Mouse (Mus musculus): Measurements from ENCODE around the gene Miga1. TPM values are rescaled to one million over a fixed set of nuclear protein-coding genes. Genes with fewer than 3 reads are reported as not detected.

Miga1 gene
- total RNA-seq, 2 experiments from 2014 or later = 6.4 to 8.2 TPM

- DNase-seq (ENCODE audit: low spot score) = no peak
Observed at GRCm38 (mm10) chr3:152247708-152248107, 92.5 kb downstream of the Miga1 start.

GRCm38 (mm10) chr3:152245273-152245910, 94.8 kb downstream of the Miga1 start:
- no peak for DNase-seq (ENCODE audit: low spot score)

DNA sequence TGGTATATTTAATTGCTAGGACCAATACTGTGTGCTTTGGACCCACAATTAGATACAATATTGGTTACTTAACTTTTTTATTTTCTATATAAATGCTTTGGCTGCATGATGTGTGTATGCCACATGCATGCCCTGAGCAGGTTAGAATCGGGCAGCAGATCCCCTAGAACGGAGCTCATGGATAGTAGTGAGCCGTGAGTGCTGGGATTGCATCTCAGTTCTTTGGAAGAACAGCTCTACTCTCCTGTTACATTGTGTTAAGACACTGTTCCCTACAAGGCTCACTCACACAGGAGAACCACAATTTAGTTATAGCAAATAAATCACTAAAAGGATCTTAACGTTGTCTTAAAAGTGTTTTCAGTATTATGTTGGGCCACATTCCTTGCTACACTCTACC, 96.9 kb downstream of the Miga1 start:
- no peak for DNase-seq (ENCODE audit: low spot score)

DNA sequence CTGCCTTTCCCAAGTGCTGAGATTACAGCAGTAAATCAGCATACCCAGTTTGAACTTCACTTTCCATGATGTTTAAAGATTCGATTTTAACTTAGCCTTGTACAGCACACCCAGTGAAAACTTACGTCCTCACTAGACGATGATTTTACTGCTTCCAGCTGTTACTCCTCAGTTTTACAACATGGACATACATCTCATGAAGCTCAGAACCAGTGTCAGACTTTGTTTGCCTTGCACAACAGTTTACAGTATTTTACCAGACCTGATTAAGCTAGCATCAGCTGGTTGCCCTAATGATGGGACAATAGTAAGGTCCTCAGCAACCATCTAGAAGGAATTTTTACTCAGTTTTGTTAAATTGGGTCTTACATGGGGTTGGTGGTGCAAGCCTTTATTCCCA, 99.1 kb downstream of the Miga1 start:
- DNase-seq (ENCODE audit: low spot score) = no peak

GRCm38 (mm10) chr3:152239592-152239991, 100.6 kb downstream of the Miga1 start:
- DNase-seq (ENCODE audit: low spot score) = no peak

- DNase-seq (ENCODE audit: low spot score) = no peak
Observed at GRCm38 (mm10) chr3:152238836-152239235, 101.4 kb downstream of the Miga1 start.

DNA sequence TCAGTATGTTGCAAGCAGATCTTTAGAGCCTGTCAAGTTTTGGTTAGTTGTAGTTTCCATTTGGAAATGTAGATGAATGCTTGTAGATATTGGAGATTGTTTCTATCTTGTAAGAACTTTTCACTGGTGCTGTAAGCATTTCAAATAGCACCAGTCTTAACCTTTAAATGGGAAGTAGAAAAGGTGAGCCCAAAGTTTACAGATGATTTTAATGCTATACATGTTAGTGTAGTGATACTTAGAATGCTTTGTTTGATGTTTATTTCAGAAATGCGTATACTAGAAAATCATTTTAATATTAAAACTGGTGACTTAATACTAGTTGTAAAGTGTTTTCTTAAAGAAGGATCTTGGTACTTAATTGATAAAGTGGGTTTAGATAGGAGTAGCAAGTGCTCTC, 104.4 kb downstream of the Miga1 start:
- DNase-seq (ENCODE audit: low spot score) = no peak

- no peak for DNase-seq (ENCODE audit: low spot score)
Observed at GRCm38 (mm10) chr3:152235238-152235637, 105.0 kb downstream of the Miga1 start.

DNA sequence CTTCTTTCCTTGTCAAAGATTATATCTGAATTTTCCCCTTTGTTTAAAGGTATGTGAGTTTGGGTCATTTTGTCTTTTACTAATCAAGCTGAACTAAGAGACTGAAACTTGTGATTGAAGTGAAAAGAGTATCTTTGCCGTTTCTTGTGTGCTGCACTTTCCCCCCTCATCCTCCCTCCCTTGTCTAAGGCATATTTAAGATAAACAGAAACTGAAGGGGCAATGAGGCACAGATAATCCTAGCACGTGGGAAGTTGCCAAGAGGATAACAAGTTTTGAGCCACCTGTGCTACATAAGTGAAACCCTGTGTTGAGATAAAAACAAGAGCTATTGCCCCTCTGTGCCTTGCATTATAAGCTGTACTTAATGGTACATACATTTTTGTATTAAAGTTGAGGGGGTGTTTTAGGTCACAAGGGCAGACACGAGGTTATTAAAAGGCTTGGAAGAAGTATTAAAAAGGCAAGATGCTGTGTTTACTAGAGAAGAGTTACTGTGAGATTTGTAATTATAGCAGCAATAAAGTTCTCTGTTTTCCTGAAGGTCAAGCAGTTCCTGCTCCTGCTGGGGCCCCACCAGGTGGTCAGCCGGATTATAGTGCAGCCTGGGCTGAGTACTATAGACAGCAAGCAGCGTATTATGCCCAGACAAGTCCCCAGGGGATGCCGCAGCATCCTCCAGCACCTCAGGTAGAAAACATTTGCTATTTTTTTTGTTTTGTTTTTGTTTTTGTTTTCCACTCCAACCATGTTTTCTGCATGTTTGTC, 108.7 kb downstream of the Miga1 start:
- DNase-seq (ENCODE audit: low spot score) = no peak

- no peak for DNase-seq (ENCODE audit: low spot score)
Observed at GRCm38 (mm10) chr3:152229271-152229670, 110.9 kb downstream of the Miga1 start.

GRCm38 (mm10) chr3:152228843-152229242, 111.4 kb downstream of the Miga1 start:
- DNase-seq (ENCODE audit: low spot score) = no peak

DNA sequence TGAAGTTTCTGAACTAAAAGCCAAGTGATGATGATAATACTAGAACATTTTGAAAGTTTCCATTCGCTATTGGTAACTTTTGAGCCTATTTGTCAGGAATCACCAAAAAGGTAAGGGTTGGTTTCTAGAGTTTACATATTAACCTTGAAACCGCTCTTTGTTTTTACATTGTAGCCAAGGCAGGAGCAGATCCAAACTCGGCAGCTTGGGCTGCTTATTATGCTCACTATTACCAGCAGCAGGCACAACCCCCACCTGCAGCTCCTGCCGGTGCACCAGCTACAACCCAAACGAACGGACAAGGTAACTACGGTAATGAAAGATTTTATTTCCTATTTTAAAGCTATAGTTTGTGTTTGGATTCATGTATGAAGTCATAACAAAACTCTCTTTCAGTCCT, 114.3 kb downstream of the Miga1 start:
- DNase-seq (ENCODE audit: low spot score) = no peak

DNA sequence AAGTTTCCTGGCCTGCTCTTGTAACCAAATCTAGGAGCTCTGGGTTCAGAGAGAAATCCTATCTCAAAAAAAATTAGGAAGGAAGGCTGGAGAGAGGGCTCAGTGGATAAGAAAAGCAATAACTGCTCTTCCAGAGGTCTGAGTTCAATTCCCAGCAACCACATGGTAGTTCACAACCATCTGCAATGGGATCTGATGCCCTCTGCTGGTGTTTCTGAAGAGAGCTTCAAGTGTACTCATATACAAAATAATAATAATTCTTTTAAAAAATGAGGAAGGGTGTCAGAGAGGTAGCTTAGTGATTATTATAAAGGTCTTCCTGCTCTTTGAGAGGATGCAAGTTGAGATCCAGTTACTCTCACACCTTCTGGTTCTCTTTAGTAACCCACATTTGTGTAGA, 115.3 kb downstream of the Miga1 start:
- no peak for DNase-seq (ENCODE audit: low spot score)

Other genes starting within 250 kb of the Miga1 start
- under 1 TPM in 1 of 2 experiments, not detected in 1; 0.55 TPM for gene Gipc2, start 174.2 kb downstream of the Miga1 start, total RNA-seq (2021)
- gene Dnajb4, start 130.1 kb downstream of the Miga1 start, total RNA-seq (2021) = 100 to 1,000 TPM in 1 of 2 experiments, 10 to 100 TPM in 1; 51.5 to 107 TPM
- 10 to 100 TPM; 21.6 to 31.6 TPM for gene Fubp1, start 130.0 kb downstream of the Miga1 start, total RNA-seq (2021)
- 100 to 1,000 TPM; 443 to 513 TPM for gene Nexn, start 74.1 kb downstream of the Miga1 start, total RNA-seq (2021)
- 10 to 100 TPM; 17.6 to 18.1 TPM for gene Usp33, start 6.1 kb upstream of the Miga1 start, total RNA-seq (2021)
- gene Zzz3, start 55.1 kb upstream of the Miga1 start, total RNA-seq (2021) = 10 to 100 TPM; 13.4 to 16.5 TPM